ENCODE assay signal across 8 mouse cellular contexts in genomic region chr10:61199566-61200213, GRCm38 (mm10). TPM values are rescaled to one million over a fixed set of nuclear protein-coding genes. Genes with fewer than 3 reads are reported as not detected.
DNase-seq lines count a peak whose midpoint lies in the region; ATAC-seq and TF ChIP-seq lines count a peak whose summit lies in the region.

No protein-coding gene starts in this region.

- no peak overlapping the region for H3K27ac ChIP-seq in kidney, embryonic 16.5 days (ENCODE audit: low read length)
- no peak overlapping the region for H3K27ac ChIP-seq in liver, adult 2 months (replicated peaks; ENCODE audit: insufficient read depth, low read depth, low read length)
- no peak overlapping the region for H3K27ac ChIP-seq in stomach, postnatal 0 days (replicated peaks)

- TF ChIP-seq POLR2A in liver, adult 2 months (IDR thresholded peaks at IDR 0.05; ENCODE audit: extremely low read depth, insufficient read depth, low read length): no peak

- H3K4me2 ChIP-seq in kidney, embryonic 16.5 days (replicated peaks; ENCODE audit: low read depth, low read length): no peak overlapping the region
- no peak overlapping the region for H3K4me2 ChIP-seq in stomach, postnatal 0 days (replicated peaks; ENCODE audit: low read depth)

- no peak for TF ChIP-seq EP300 in stomach, postnatal 0 days (optimal IDR thresholded peaks at IDR 0.05)

- WGBS in kidney, embryonic 16.5 days: 28% methylated on average over 11 of the region's 11 CpGs
- WGBS in liver, adult 2 months: 33% methylated on average over 11 of the region's 11 CpGs
- WGBS in stomach, postnatal 0 days: 28% methylated on average over 11 of the region's 11 CpGs

- H3K36me3 ChIP-seq in kidney, embryonic 16.5 days (ENCODE audit: insufficient read depth, low read length): no peaks in the 10 kb centered on the region
- H3K36me3 ChIP-seq in liver, adult 2 months (ENCODE audit: control insufficient read depth, insufficient read depth, low read length): no peaks in the 10 kb centered on the region
- no peaks in the 10 kb centered on the region for H3K36me3 ChIP-seq in stomach, postnatal 0 days (ENCODE audit: control insufficient read depth, insufficient read depth, low read length)

- TF ChIP-seq CTCF in liver, adult 2 months (IDR thresholded peaks at IDR 0.05; ENCODE audit: low read depth, low read length): peak; percentile 88
- TF ChIP-seq CTCF in stomach, postnatal 0 days (IDR thresholded peaks at IDR 0.05; ENCODE audit: low read depth): peak; percentile 98

- H3K9ac ChIP-seq in kidney, embryonic 16.5 days (replicated peaks; ENCODE audit: low read length): no peak overlapping the region
- H3K9ac ChIP-seq in liver, adult 2 months (ENCODE audit: low read depth, low read length): no peak overlapping the region
- no peak overlapping the region for H3K9ac ChIP-seq in stomach, postnatal 0 days (ENCODE audit: low read length)

- H3K4me1 ChIP-seq in kidney, embryonic 16.5 days (ENCODE audit: insufficient read depth, low read length): peaks cover 3% of the 10 kb centered on the region; the same call in 1 of the 2 replicates
- H3K4me1 ChIP-seq in liver, adult 2 months (ENCODE audit: control insufficient read depth, insufficient read depth, low read length): peaks cover 2% of the 10 kb centered on the region
- H3K4me1 ChIP-seq in stomach, postnatal 0 days (replicated peaks; ENCODE audit: control insufficient read depth, insufficient read depth): no peaks in the 10 kb centered on the region

- 0 out of 2 replicates have a peak, but pooled peaks have one; percentile 20 for ATAC-seq in kidney, embryonic 16.5 days (ENCODE audit: low FRiP score, low TSS enrichment)
- peak; percentile 45; the same call in 1 of the 2 replicates for ATAC-seq in stomach, postnatal 0 days (ENCODE audit: low FRiP score, low TSS enrichment)

- DNase-seq in B cell, adult 2 months: peak; percentile 77 to 78
- peak; percentile 42 for DNase-seq in adrenal gland, adult 8-10 months
- DNase-seq in embryo, embryonic 11 days: peak; percentile 91
- DNase-seq in gastrocnemius, postnatal 4 days (ENCODE audit: low spot score in 2 of 2): peak; percentile 68 to 79
- DNase-seq in liver, adult 2 months (ENCODE audit: extremely low read depth, low read depth, low spot score): peak; percentile 81
- peak; percentile 71 to 73 for DNase-seq in natural killer cell, adult 2 months (ENCODE audit: low spot score in 2 of 2)
- DNase-seq in stomach, postnatal 0 days (ENCODE audit: low spot score): peak; percentile 74

- H3K27me3 ChIP-seq in kidney, embryonic 16.5 days (ENCODE audit: insufficient read depth, low read length): no peaks in the 10 kb centered on the region
- no peaks in the 10 kb centered on the region for H3K27me3 ChIP-seq in liver, adult 2 months (ENCODE audit: control insufficient read depth, insufficient read depth, low read length)
- no peaks in the 10 kb centered on the region for H3K27me3 ChIP-seq in stomach, postnatal 0 days (ENCODE audit: control insufficient read depth, insufficient read depth, low read length)

- H3K4me3 ChIP-seq in kidney, embryonic 16.5 days (ENCODE audit: low read length): no peak overlapping the region
- H3K4me3 ChIP-seq in liver, adult 2 months (ENCODE audit: insufficient read depth, low read depth, low read length): no peak overlapping the region
- H3K4me3 ChIP-seq in stomach, postnatal 0 days (ENCODE audit: low read depth, low read length): no peak overlapping the region

- no peaks in the 10 kb centered on the region for H3K9me3 ChIP-seq in kidney, embryonic 16.5 days (ENCODE audit: low read length)
- H3K9me3 ChIP-seq in stomach, postnatal 0 days (ENCODE audit: control insufficient read depth, low read length): no peaks in the 10 kb centered on the region

- H3K79me2 ChIP-seq in liver, adult 2 months (ENCODE audit: control insufficient read depth, insufficient read depth, low read length): no peaks in the 10 kb centered on the region

RNA-seq across cellular contexts. Expression of gene Tbata, which starts 27.9 kb away (rescaled TPM):
- not detected for total RNA-seq in adrenal gland, adult 8-10 months (2022)
- total RNA-seq in gastrocnemius, postnatal 4 days (2021): not detected
- polyA plus RNA-seq in kidney, embryonic 16.5 days (2015; fragmentation: Nextera tagmentation; extraction: Ambion mirVana): 0.24 TPM in 1 of 2 replicates, not detected in the other
- not detected in 2 replicates for total RNA-seq in liver, adult 2 months (2014; rRNA removed)
- not detected in 2 replicates for polyA plus RNA-seq in liver, adult 2 months (2012; rRNA removed)
- polyA plus RNA-seq in stomach, postnatal 0 days (2015; fragmentation: Nextera tagmentation; extraction: Ambion mirVana): 0.29 and 0.30 TPM in 2 replicates

RNA-seq across cellular contexts. Expression of gene Sgpl1, which starts 52.2 kb away (rescaled TPM):
- 10 to 100 TPM; 78.8 to 83.6 (median 81.8) TPM for total RNA-seq in adrenal gland, adult 8-10 months (2022)
- total RNA-seq in gastrocnemius, postnatal 4 days (2021): 10 to 100 TPM; 27.8 to 28.7 TPM
- polyA plus RNA-seq in kidney, embryonic 16.5 days (2015; fragmentation: Nextera tagmentation; extraction: Ambion mirVana): 75.9 and 76.5 TPM in 2 replicates
- total RNA-seq in liver, adult 2 months (2014; rRNA removed): 43.7 and 57.2 TPM in 2 replicates
- 36.3 and 39.9 TPM in 2 replicates for polyA plus RNA-seq in liver, adult 2 months (2012; rRNA removed)
- 25.0 and 26.6 TPM in 2 replicates for polyA plus RNA-seq in stomach, postnatal 0 days (2015; fragmentation: Nextera tagmentation; extraction: Ambion mirVana)
